Mouse (Mus musculus): ENCODE data around the gene Map3k12. TPM values are rescaled to one million over a fixed set of nuclear protein-coding genes. Genes with fewer than 3 reads are reported as not detected.

Map3k12 gene
- polyA plus RNA-seq, 1 experiment from 2014 or later, result 16.4 TPM

DNA sequence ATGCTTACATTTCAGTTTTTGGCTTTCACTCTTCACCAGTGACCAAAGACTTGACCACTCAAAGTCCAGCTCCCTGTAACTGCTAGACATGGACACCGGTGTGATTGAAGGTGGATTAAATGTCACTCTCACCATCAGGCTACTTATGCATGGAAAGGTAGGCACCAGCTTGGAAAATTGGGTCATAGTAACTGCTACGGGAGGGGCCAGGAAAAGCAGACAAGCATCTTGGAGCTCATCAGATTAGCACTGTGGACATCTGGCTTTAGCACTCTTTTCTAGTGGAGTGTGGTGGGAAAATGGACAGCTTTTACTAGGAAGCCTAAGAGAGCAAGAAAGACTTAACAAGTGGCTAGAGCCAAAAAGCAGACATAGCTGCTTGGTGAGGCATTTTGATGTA lies 43.6 kb downstream of the Map3k12 start:
- Histone ChIP-seq H3K9ac (ENCODE audit: low read length) (no peak overlapping the region), H3K9me3 (ENCODE audit: control insufficient read depth, low read length) (no peaks in the 10 kb centered on the region), H3K4me3 (ENCODE audit: low read depth, low read length) (no peak overlapping the region), H3K4me1 (ENCODE audit: control insufficient read depth, insufficient read depth, low read length) (peaks cover 6% of the 10 kb centered on the region; the same call in 1 of the 2 replicates), H3K36me3 (ENCODE audit: control insufficient read depth, insufficient read depth, low read length) (peaks cover 18% of the 10 kb centered on the region), H3K4me2 (no peak overlapping the region), H3K27ac (ENCODE audit: low read depth, low read length) (no peak overlapping the region), H3K27me3 (ENCODE audit: control insufficient read depth, insufficient read depth, low read length) (no peaks in the 10 kb centered on the region)
- WGBS, result 80% methylated on average over 2 of the region's 2 CpGs
- DNase-seq (ENCODE audit: low spot score, missing footprints), result peak; percentile 74
- no peak for ATAC-seq (ENCODE audit: low FRiP score)

DNA sequence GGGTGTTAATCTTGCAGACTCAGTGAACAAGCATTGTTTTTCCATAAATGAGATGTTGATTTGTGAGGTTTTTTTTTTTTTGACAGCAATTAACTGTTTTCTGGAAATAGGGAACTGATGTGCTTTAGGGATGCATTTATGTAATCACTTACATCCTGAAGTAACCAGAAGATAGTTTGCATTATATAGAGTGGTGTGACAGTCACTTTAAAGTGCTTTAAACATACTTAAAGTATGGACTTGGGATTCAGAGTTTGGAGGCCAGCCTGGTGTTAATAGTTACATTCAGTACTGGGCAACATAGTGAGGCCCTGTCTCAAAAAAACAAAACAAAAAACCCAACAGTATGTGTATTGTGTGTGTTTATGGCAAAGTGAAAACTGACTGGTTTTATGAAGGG lies 45.1 kb downstream of the Map3k12 start:
- ATAC-seq (ENCODE audit: low FRiP score) (no peak), DNase-seq (ENCODE audit: low spot score, missing footprints) (peak; percentile 72)
- peaks cover 6% of the 10 kb centered on the region; the same call in 1 of the 2 replicates for H3K4me1 ChIP-seq (ENCODE audit: control insufficient read depth, insufficient read depth, low read length)
- peak overlapping the region; percentile 89 for H3K4me3 ChIP-seq (ENCODE audit: low read depth, low read length)
- H3K9me3 ChIP-seq (ENCODE audit: control insufficient read depth, low read length), result no peaks in the 10 kb centered on the region
- peaks cover 18% of the 10 kb centered on the region for H3K36me3 ChIP-seq (ENCODE audit: control insufficient read depth, insufficient read depth, low read length)
- no peak overlapping the region for H3K27ac ChIP-seq (ENCODE audit: low read depth, low read length)
- H3K27me3 ChIP-seq (ENCODE audit: control insufficient read depth, insufficient read depth, low read length), result no peaks in the 10 kb centered on the region
- no peak overlapping the region for H3K9ac ChIP-seq (ENCODE audit: low read length)
- H3K4me2 ChIP-seq, result peak overlapping the region; percentile 63

DNA sequence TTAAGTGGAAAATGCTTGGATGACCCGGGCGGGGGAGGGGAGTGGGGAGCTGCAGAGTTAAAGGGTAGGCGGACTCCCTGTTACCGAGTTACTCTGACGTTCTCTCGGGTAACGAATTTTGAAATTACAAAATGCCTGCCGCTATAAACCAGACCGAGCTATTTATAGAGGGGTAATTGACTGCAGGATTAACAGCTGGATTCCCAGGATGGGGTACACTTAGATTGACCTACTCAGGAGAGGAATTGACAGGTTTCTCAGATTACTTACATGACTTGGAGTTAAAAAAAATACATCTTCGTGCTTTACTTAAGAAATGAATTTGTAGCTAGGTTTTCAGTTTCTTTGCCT lies 45.6 kb downstream of the Map3k12 start:
- DNase-seq (ENCODE audit: low spot score, missing footprints) (no peak), ATAC-seq (ENCODE audit: low FRiP score) (peak; percentile 4; the same call in 1 of the 2 replicates)
- H3K9me3 ChIP-seq (ENCODE audit: control insufficient read depth, low read length), result no peaks in the 10 kb centered on the region
- H3K4me3 ChIP-seq (ENCODE audit: low read depth, low read length), result peak overlapping the region; percentile 89
- peak overlapping the region; percentile 63 for H3K4me2 ChIP-seq
- WGBS, result under 1% methylated on average over 10 of the region's 10 CpGs
- peaks cover 6% of the 10 kb centered on the region; the same call in 1 of the 2 replicates for H3K4me1 ChIP-seq (ENCODE audit: control insufficient read depth, insufficient read depth, low read length)
- H3K9ac ChIP-seq (ENCODE audit: low read length), result peak overlapping the region; percentile 94
- peak overlapping the region; percentile 97 for H3K27ac ChIP-seq (ENCODE audit: low read depth, low read length)
- no peaks in the 10 kb centered on the region for H3K27me3 ChIP-seq (ENCODE audit: control insufficient read depth, insufficient read depth, low read length)
- H3K36me3 ChIP-seq (ENCODE audit: control insufficient read depth, insufficient read depth, low read length), result peaks cover 15% of the 10 kb centered on the region

DNA sequence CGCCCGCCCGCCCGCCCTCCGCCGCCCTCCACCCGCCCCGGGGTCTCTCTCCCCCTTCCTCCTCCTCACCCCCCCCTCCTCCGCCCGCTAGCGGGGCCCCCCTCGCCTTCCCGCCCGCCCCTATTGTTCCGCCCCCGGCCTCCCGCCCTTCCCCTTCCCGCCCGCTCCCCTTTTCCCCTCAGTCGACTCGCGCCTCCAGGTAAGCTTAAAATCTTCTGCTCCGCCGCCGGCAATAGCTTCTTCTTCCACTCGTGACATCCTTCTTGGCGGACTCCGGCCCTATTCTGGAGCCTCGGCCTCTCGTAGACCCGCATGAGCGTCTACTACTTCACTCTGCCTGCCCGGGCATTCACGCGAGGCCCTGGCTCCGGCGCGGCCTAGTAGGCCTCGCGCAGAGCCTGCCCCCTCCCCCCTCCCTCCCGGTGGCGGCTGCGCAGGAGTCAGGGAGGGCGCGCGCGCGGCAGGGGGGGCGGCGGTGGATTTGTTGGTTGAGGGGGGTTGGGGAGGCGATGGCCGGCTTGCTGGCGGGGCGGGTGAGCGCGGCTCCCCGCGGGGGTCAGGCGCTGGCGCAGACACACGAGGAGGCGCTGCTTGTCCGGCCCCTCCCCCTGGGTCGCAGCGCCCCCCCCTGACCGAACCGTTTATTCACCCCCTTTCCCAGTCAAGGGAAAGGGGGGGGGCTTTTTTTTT lies 46.1 kb downstream of the Map3k12 start:
- peaks cover 12% of the 10 kb centered on the region for H3K36me3 ChIP-seq (ENCODE audit: control insufficient read depth, insufficient read depth, low read length)
- DNase-seq (ENCODE audit: low spot score, missing footprints) (peak; percentile 98), ATAC-seq (ENCODE audit: low FRiP score) (peak; percentile 76)
- peaks cover 6% of the 10 kb centered on the region; the same call in 1 of the 2 replicates for H3K4me1 ChIP-seq (ENCODE audit: control insufficient read depth, insufficient read depth, low read length)
- peak overlapping the region; percentile 63 for H3K4me2 ChIP-seq
- H3K27ac ChIP-seq (ENCODE audit: low read depth, low read length), result peak overlapping the region; percentile 97
- peak overlapping the region; percentile 94 for H3K9ac ChIP-seq (ENCODE audit: low read length)
- H3K9me3 ChIP-seq (ENCODE audit: control insufficient read depth, low read length), result no peaks in the 10 kb centered on the region
- WGBS, result under 1% methylated on average over 41 of the region's 67 CpGs
- H3K4me3 ChIP-seq (ENCODE audit: low read depth, low read length), result peak overlapping the region; percentile 89
- H3K27me3 ChIP-seq (ENCODE audit: control insufficient read depth, insufficient read depth, low read length), result no peaks in the 10 kb centered on the region

DNA sequence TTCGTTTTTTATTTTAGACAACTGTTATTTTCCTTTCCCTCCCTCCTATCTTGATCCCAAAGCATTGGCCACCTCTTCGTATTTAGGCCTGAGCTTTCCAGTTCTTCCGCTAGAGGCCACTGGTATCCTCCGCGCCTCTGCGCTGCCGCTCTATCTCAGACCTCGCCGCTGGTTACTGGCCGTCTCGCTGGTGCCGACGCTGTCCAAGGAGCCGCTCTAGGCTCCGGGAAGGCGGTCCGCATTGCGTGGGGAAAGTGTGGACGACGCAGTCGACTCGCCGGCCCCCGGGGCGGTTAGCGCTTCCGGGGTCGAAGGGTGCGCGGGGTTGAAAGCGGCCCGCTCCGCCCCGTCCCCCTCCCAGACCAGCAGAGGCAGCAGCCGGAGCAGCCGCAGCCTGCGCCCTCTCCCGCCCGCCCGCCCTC lies 46.7 kb downstream of the Map3k12 start, which contains the start of gene Pcbp2:
Gene Pcbp2, plus strand, starts transcription at position 357 of the 422 bp plus-strand sequence.
- Histone ChIP-seq H3K4me1 (ENCODE audit: control insufficient read depth, insufficient read depth, low read length) (peaks cover 6% of the 10 kb centered on the region; the same call in 1 of the 2 replicates), H3K27me3 (ENCODE audit: control insufficient read depth, insufficient read depth, low read length) (no peaks in the 10 kb centered on the region), H3K4me3 (ENCODE audit: low read depth, low read length) (peak within 1 kb of the TSS; percentile 89), H3K4me2 (peak within 1 kb of the TSS; percentile 63), H3K27ac (ENCODE audit: low read depth, low read length) (peak within 1 kb of the TSS; percentile 97), H3K9me3 (ENCODE audit: control insufficient read depth, low read length) (no peaks in the 10 kb centered on the region), H3K9ac (ENCODE audit: low read length) (peak within 1 kb of the TSS; percentile 94), H3K36me3 (ENCODE audit: control insufficient read depth, insufficient read depth, low read length) (peaks cover 10% of the 10 kb centered on the region)
- ATAC-seq (ENCODE audit: low FRiP score) (peak; percentile 98), DNase-seq (ENCODE audit: low spot score, missing footprints) (peak; percentile 98)
- under 1% methylated on average over 29 of the region's 40 CpGs for WGBS

DNA sequence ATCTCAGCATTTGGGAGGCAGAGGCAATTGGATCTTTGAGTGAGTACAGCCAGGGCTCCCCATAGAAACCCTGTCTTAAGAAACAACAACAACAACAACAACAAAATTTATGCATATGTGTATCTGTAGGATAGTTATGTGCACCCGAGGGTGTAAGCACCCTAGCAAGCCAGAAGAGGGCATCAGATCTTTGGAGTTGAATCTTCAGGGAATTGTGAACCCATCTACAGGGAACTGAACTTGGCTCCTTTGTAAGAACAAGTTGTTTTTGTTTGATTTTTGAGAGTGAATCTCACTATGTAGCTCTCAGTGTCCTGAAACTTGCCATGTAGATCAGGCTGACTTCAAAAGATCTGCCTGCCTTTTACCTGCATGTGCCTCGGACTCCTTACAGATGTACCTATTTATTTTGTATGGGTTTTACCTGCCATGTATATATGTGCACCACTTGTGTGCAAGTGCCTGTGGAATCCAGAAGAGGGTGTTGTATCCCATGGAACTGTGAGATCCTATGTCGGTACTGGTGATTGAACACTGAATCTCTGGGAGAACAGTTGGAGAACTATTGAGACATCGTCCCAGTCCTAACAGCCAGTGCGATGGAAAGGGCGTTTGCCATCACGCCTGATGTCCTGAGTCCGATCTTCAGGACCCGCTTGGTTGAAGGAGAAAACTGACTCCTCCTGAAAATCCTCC lies 48.0 kb downstream of the Map3k12 start:
- WGBS, result 96% methylated on average over 9 of the region's 9 CpGs
- H3K9ac ChIP-seq (ENCODE audit: low read length), result no peak overlapping the region
- no peak overlapping the region for H3K27ac ChIP-seq (ENCODE audit: low read depth, low read length)
- H3K4me3 ChIP-seq (ENCODE audit: low read depth, low read length), result no peak overlapping the region
- ATAC-seq (ENCODE audit: low FRiP score) (no peak), DNase-seq (ENCODE audit: low spot score, missing footprints) (no peak)
- H3K4me2 ChIP-seq, result no peak overlapping the region
- H3K4me1 ChIP-seq (ENCODE audit: control insufficient read depth, insufficient read depth, low read length), result peaks cover 6% of the 10 kb centered on the region; the same call in 1 of the 2 replicates
- no peaks in the 10 kb centered on the region for H3K36me3 ChIP-seq (ENCODE audit: control insufficient read depth, insufficient read depth, low read length)
- H3K27me3 ChIP-seq (ENCODE audit: control insufficient read depth, insufficient read depth, low read length), result no peaks in the 10 kb centered on the region
- H3K9me3 ChIP-seq (ENCODE audit: control insufficient read depth, low read length), result no peaks in the 10 kb centered on the region

DNA sequence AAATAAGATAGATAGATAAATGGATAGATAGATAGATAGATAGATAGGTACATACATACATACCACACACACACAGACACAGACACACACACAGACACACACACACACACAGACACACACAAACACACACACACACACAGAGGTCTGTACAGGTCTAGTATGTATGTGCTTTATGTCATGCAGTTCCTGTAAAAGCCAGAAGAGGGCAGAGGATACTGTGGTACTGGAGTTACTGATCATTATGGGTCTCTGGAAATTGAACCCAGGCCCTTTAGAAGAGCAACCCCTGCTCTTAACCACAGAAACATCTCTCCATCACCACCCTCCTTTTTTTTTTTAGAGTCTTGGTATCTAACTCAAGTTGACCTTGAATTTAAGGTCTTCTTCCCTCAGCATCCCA lies 53.2 kb downstream of the Map3k12 start:
- H3K4me2 ChIP-seq, result no peak overlapping the region
- H3K4me3 ChIP-seq (ENCODE audit: low read depth, low read length), result no peak overlapping the region
- H3K9ac ChIP-seq (ENCODE audit: low read length), result no peak overlapping the region
- H3K9me3 ChIP-seq (ENCODE audit: control insufficient read depth, low read length), result no peaks in the 10 kb centered on the region
- H3K36me3 ChIP-seq (ENCODE audit: control insufficient read depth, insufficient read depth, low read length), result no peaks in the 10 kb centered on the region
- DNase-seq (ENCODE audit: low spot score, missing footprints) (no peak), ATAC-seq (ENCODE audit: low FRiP score) (no peak)
- no peaks in the 10 kb centered on the region for H3K27me3 ChIP-seq (ENCODE audit: control insufficient read depth, insufficient read depth, low read length)
- H3K27ac ChIP-seq (ENCODE audit: low read depth, low read length), result no peak overlapping the region
- H3K4me1 ChIP-seq (ENCODE audit: control insufficient read depth, insufficient read depth, low read length), result peaks cover 4% of the 10 kb centered on the region; the same call in 1 of the 2 replicates

DNA sequence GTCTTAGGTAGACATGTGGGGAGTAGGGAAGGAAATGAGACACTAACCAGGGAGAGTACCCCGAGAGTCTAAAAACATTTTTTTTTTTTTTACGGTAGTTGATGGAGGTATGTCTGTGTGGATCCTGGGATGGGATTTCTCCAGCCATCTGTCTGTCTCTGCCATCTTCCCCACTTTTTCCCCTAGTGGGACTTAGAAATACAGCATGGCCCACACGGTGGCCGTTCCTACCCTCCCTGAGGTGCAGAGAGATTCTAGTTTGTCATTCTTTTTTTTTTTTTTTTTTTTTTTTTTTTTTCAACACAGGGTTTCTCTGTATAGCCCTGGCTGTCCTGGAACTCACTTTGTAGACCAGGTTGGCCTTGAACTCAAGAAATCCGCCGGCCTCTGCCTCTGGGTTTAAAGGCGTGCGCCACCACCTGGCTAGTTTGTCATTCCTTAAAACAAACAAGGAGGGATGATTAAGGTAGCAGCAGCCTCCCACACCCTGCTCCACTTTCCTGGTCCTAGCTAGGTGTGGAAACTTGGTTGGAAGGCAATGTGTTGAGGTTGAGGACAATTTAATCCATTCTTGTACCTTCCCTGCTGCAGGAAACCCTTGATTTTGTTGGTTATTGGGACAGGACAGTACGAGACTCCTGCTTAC lies 55.3 kb downstream of the Map3k12 start:
- no peak for DNase-seq (ENCODE audit: low spot score, missing footprints)
- Histone ChIP-seq H3K4me1 (ENCODE audit: control insufficient read depth, insufficient read depth, low read length) (peaks cover 6% of the 10 kb centered on the region; the same call in 1 of the 2 replicates), H3K9me3 (ENCODE audit: control insufficient read depth, low read length) (no peaks in the 10 kb centered on the region), H3K9ac (ENCODE audit: low read length) (no peak overlapping the region), H3K4me3 (ENCODE audit: low read depth, low read length) (no peak overlapping the region), H3K27me3 (ENCODE audit: control insufficient read depth, insufficient read depth, low read length) (no peaks in the 10 kb centered on the region), H3K36me3 (ENCODE audit: control insufficient read depth, insufficient read depth, low read length) (no peaks in the 10 kb centered on the region), H3K27ac (ENCODE audit: low read depth, low read length) (no peak overlapping the region), H3K4me2 (no peak overlapping the region)
- WGBS, result 87% methylated on average over 9 of the region's 9 CpGs
- ATAC-seq (ENCODE audit: low FRiP score), result no peak

DNA sequence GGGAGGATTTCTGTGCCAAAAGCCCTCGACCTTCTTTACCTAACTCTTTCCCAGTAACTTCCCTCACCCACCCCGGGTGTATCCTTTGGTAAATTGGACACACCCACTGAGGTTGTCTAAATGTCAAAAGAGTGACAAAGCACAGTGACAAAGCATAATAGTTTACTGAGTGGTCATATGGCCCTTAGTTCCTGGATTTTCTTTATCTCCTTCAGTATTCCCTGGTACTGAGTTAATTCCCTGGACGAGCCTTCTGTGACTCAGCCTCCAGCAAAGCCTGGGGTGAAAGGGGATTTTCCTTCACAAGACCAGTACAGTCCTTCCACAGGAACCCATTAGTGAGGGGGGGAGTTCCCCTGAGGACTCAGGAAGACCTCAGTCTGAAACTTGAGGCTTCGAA lies 55.9 kb downstream of the Map3k12 start:
- Histone ChIP-seq H3K4me3 (ENCODE audit: low read depth, low read length) (no peak overlapping the region), H3K4me2 (no peak overlapping the region)
- WGBS, result 79% methylated on average over 4 of the region's 4 CpGs

More for the DNA sequence above, 55.9 kb downstream of the Map3k12 start:
- ATAC-seq (ENCODE audit: low FRiP score) (no peak), DNase-seq (ENCODE audit: low spot score, missing footprints) (no peak)
- H3K9me3 ChIP-seq (ENCODE audit: control insufficient read depth, low read length), result no peaks in the 10 kb centered on the region
- no peaks in the 10 kb centered on the region for H3K27me3 ChIP-seq (ENCODE audit: control insufficient read depth, insufficient read depth, low read length)
- no peaks in the 10 kb centered on the region for H3K36me3 ChIP-seq (ENCODE audit: control insufficient read depth, insufficient read depth, low read length)
- no peak overlapping the region for H3K9ac ChIP-seq (ENCODE audit: low read length)
- peaks cover 6% of the 10 kb centered on the region; the same call in 1 of the 2 replicates for H3K4me1 ChIP-seq (ENCODE audit: control insufficient read depth, insufficient read depth, low read length)
- no peak overlapping the region for H3K27ac ChIP-seq (ENCODE audit: low read depth, low read length)
